Mouse (Mus musculus): ENCODE measurements at regions not wholly inside any gene's neighbourhood (a gene's known extent, or its start where the extent isn't known, plus 50 kb on each side); places are given as distances from the start of the nearest gene placed in this dataset.

DNA sequence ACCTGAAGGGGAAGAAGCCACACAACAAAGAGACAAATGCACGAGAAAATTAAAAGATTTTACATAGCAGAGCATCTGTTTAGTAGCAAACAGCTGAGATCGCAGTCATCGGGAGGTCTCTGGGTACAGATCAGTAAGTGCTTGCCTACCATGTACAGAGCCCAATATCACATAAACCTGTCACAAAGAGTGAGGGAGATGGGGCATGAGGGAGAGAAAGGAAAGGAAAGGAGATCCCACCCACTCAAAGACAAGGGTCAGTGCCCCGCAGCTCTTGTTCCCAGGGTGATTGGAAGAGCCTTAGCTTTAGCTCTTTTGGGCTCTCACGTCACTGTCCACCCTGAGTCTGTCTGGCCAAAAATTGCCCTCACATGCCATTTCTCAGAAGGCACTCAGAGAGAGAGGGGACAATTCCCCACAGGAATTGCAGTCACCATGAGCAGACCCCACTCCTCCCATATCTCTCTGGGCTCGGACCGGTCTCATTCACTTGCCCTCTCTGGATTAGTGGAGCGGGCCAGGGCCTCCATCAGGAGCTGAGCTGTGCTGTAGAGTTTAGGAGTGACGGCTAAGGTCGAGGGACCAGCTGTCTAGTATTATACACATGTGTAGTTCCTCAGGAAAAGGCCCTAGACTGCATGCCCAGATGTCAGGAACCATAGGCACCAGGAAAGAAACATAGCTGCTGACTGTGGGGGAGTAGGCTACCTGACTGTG lies 99.6 kb downstream of the Inhbb start:
- Histone ChIP-seq H3K4me3 (ENCODE audit: low read depth, low read length) (no peak overlapping the region), H3K36me3 (ENCODE audit: control insufficient read depth, insufficient read depth, low read length) (no peaks in the 10 kb centered on the region), H3K27ac (ENCODE audit: low read depth, low read length) (no peak overlapping the region), H3K4me2 (no peak overlapping the region), H3K9ac (ENCODE audit: low read depth, low read length) (no peak overlapping the region), H3K4me1 (ENCODE audit: control insufficient read depth, insufficient read depth, low read length) (no peaks in the 10 kb centered on the region), H3K27me3 (ENCODE audit: control insufficient read depth, insufficient read depth, low read length) (no peaks in the 10 kb centered on the region), H3K9me3 (replicated peaks; ENCODE audit: control insufficient read depth, low read length) (no peaks in the 10 kb centered on the region)
- WGBS (ENCODE audit: insufficient replicate concordance): 77% methylated on average over 10 of the region's 10 CpGs
- ATAC-seq (replicated peaks; ENCODE audit: insufficient number of reproducible peaks, low FRiP score, low TSS enrichment): no peak

DNA sequence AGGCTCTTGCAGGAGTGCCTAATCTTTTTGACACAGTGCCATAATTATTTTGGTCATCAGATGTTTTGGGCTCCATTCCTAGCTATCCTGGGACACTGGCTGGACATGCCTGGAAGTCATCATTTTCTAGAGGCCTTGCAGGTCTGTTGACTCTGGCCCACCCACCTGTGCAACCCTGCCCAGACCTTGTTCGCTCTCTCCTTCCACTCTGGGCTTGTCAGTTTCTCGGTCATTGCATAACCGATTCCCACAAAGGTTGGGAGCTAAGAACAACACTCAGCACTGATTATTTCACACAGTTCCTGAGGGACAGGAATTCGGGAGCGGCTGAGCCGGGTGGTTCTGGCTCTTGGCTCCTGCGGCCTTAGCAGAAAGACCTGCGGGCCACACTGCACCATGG lies 100.2 kb downstream of the Inhbb start:
- H3K9ac ChIP-seq (ENCODE audit: low read depth, low read length): no peak overlapping the region
- no peaks in the 10 kb centered on the region for H3K36me3 ChIP-seq (ENCODE audit: control insufficient read depth, insufficient read depth, low read length)
- H3K27ac ChIP-seq (ENCODE audit: low read depth, low read length): no peak overlapping the region
- no peak overlapping the region for H3K4me2 ChIP-seq
- no peak overlapping the region for H3K4me3 ChIP-seq (ENCODE audit: low read depth, low read length)
- H3K4me1 ChIP-seq (ENCODE audit: control insufficient read depth, insufficient read depth, low read length): no peaks in the 10 kb centered on the region
- WGBS (ENCODE audit: insufficient replicate concordance): 74% methylated on average over 8 of the region's 8 CpGs
- no peaks in the 10 kb centered on the region for H3K27me3 ChIP-seq (ENCODE audit: control insufficient read depth, insufficient read depth, low read length)
- no peak for ATAC-seq (replicated peaks; ENCODE audit: insufficient number of reproducible peaks, low FRiP score, low TSS enrichment)
- H3K9me3 ChIP-seq (replicated peaks; ENCODE audit: control insufficient read depth, low read length): no peaks in the 10 kb centered on the region

DNA sequence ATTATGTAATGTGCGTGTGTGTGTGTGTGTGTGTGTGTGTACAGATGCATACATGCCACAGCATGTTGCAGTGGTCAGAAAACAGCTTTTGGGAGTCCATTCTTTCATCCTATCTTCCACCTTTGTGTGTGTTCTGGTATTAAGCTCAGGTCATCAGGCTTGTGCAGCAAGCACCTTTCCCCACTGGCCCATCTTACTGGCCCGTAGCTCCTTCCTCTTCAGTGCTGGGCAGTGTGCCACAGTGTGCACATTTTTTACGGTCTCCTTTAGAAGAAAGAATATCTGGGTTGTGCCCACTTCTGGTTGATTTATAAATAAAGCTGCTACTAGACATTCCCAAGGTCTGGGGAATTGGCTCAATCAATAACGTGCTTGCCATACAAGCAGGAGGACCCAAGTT lies 105.0 kb downstream of the Inhbb start:
- H3K9me3 ChIP-seq (replicated peaks; ENCODE audit: control insufficient read depth, low read length): no peaks in the 10 kb centered on the region
- H3K4me1 ChIP-seq (ENCODE audit: control insufficient read depth, insufficient read depth, low read length): no peaks in the 10 kb centered on the region
- ATAC-seq (replicated peaks; ENCODE audit: insufficient number of reproducible peaks, low FRiP score, low TSS enrichment): no peak
- H3K9ac ChIP-seq (ENCODE audit: low read depth, low read length): no peak overlapping the region
- H3K4me3 ChIP-seq (ENCODE audit: low read depth, low read length): no peak overlapping the region
- no peaks in the 10 kb centered on the region for H3K36me3 ChIP-seq (ENCODE audit: control insufficient read depth, insufficient read depth, low read length)
- WGBS (ENCODE audit: insufficient replicate concordance): 81% methylated on average over 4 of the region's 4 CpGs
- H3K27me3 ChIP-seq (ENCODE audit: control insufficient read depth, insufficient read depth, low read length): no peaks in the 10 kb centered on the region
- H3K27ac ChIP-seq (ENCODE audit: low read depth, low read length): no peak overlapping the region
- H3K4me2 ChIP-seq: no peak overlapping the region

- no peak overlapping the region for H3K4me3 ChIP-seq (ENCODE audit: low read depth, low read length)
- ATAC-seq (replicated peaks; ENCODE audit: insufficient number of reproducible peaks, low FRiP score, low TSS enrichment): no peak
- 67% methylated on average over 9 of the region's 9 CpGs for WGBS (ENCODE audit: insufficient replicate concordance)
- no peaks in the 10 kb centered on the region for H3K9me3 ChIP-seq (replicated peaks; ENCODE audit: control insufficient read depth, low read length)
- H3K27ac ChIP-seq (ENCODE audit: low read depth, low read length): no peak overlapping the region
- H3K27me3 ChIP-seq (ENCODE audit: control insufficient read depth, insufficient read depth, low read length): no peaks in the 10 kb centered on the region
- no peak overlapping the region for H3K4me2 ChIP-seq
- H3K36me3 ChIP-seq (ENCODE audit: control insufficient read depth, insufficient read depth, low read length): no peaks in the 10 kb centered on the region
- 0 out of 2 replicates have a peak, but pooled peaks cover 5% of the 10 kb centered on the region for H3K4me1 ChIP-seq (ENCODE audit: control insufficient read depth, insufficient read depth, low read length)
- no peak overlapping the region for H3K9ac ChIP-seq (ENCODE audit: low read depth, low read length)
These were observed 113.2 kb downstream of the Inhbb start for GRCm38 (mm10) chr1:119308719-119309365.

GRCm38 (mm10) chr1:119305315-119305976 lies 116.6 kb downstream of the Inhbb start:
- no peak overlapping the region for H3K27ac ChIP-seq (ENCODE audit: low read depth, low read length)
- WGBS (ENCODE audit: insufficient replicate concordance): 14% methylated on average over 13 of the region's 13 CpGs
- ATAC-seq (replicated peaks; ENCODE audit: insufficient number of reproducible peaks, low FRiP score, low TSS enrichment): no peak

DNA sequence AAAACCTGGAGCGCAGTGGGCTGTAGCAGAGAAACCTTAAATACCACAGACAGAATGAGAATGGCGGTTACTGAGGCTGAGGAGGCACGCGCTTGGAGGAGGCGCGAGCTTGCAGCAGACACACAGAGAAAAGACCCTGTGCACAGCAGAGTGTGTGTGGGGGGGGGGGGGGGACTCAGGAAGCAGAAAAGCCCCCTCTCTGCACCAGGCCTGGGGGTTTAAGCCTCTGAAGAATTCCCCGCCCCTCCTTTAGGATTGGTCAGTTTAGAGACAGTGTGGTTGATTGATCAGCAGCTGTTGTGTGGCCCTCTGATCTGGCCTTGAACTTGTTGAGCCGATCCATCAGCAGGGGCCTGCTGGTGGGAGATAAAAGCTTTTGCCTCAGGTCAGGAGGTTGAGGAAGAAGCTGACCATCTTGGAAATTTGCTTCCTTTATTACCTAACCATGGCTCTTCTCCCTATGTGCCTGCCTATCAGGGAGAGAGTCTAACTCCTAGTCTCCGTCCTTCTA lies 117.5 kb downstream of the Inhbb start:
- Histone ChIP-seq H3K27me3 (ENCODE audit: control insufficient read depth, insufficient read depth, low read length) (no peaks in the 10 kb centered on the region), H3K4me1 (ENCODE audit: control insufficient read depth, insufficient read depth, low read length) (0 out of 2 replicates have a peak, but pooled peaks cover 5% of the 10 kb centered on the region)
- ATAC-seq (replicated peaks; ENCODE audit: insufficient number of reproducible peaks, low FRiP score, low TSS enrichment): no peak

More at GRCm38 (mm10) chr1:119305315-119305976, 116.6 kb downstream of the Inhbb start:
- H3K36me3 ChIP-seq (ENCODE audit: control insufficient read depth, insufficient read depth, low read length): no peaks in the 10 kb centered on the region
- no peak overlapping the region for H3K4me3 ChIP-seq (ENCODE audit: low read depth, low read length)
- H3K9me3 ChIP-seq (replicated peaks; ENCODE audit: control insufficient read depth, low read length): no peaks in the 10 kb centered on the region
- no peak overlapping the region for H3K9ac ChIP-seq (ENCODE audit: low read depth, low read length)
- H3K4me1 ChIP-seq (ENCODE audit: control insufficient read depth, insufficient read depth, low read length): 0 out of 2 replicates have a peak, but pooled peaks cover 5% of the 10 kb centered on the region
- no peaks in the 10 kb centered on the region for H3K27me3 ChIP-seq (ENCODE audit: control insufficient read depth, insufficient read depth, low read length)
- no peak overlapping the region for H3K4me2 ChIP-seq

DNA sequence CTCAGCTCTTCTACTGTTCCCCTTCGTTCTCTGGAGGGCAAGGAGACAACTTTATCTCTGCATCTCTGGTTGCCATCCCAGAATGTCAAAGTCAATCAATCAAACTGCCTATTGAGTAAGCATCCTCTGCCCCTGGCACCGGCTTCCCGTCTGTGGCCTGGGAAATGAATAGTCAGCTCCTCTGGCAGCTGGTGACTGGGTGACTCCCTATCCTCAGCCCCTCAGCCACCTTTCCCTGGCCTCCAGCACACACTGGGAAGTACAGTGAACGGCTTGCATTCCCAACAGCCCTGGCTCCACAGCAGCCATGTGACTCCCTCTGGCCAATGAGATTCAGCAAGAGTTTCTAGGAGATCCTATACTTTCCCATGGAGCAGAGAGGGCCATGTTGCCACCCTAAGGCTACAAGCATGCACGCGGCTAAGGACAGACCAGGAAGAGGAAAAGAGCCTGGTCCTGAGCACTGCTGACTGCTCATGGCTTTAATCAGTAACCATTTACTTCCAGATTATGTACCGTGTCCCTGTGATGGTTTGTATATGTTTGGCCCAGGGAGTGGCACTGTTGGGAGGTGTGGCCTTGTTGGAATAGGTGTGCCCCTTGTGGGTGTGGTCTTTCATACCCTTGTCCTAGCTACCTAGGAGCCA lies 119.6 kb downstream of the Inhbb start:
- Histone ChIP-seq H3K9me3 (replicated peaks; ENCODE audit: control insufficient read depth, low read length) (no peaks in the 10 kb centered on the region), H3K27ac (ENCODE audit: low read depth, low read length) (no peak overlapping the region), H3K4me1 (ENCODE audit: control insufficient read depth, insufficient read depth, low read length) (0 out of 2 replicates have a peak, but pooled peaks cover 5% of the 10 kb centered on the region), H3K36me3 (ENCODE audit: control insufficient read depth, insufficient read depth, low read length) (no peaks in the 10 kb centered on the region), H3K4me3 (ENCODE audit: low read depth, low read length) (no peak overlapping the region), H3K27me3 (ENCODE audit: control insufficient read depth, insufficient read depth, low read length) (no peaks in the 10 kb centered on the region), H3K4me2 (no peak overlapping the region), H3K9ac (ENCODE audit: low read depth, low read length) (no peak overlapping the region)
- 75% methylated on average over 7 of the region's 7 CpGs for WGBS (ENCODE audit: insufficient replicate concordance)
- ATAC-seq (replicated peaks; ENCODE audit: insufficient number of reproducible peaks, low FRiP score, low TSS enrichment): no peak

More for the DNA sequence above, 117.5 kb downstream of the Inhbb start:
- Histone ChIP-seq H3K9me3 (replicated peaks; ENCODE audit: control insufficient read depth, low read length) (no peaks in the 10 kb centered on the region), H3K9ac (ENCODE audit: low read depth, low read length) (no peak overlapping the region), H3K36me3 (ENCODE audit: control insufficient read depth, insufficient read depth, low read length) (no peaks in the 10 kb centered on the region), H3K4me2 (peak overlapping the region; percentile 14; the same call in 1 of the 2 replicates), H3K27ac (ENCODE audit: low read depth, low read length) (no peak overlapping the region), H3K4me3 (ENCODE audit: low read depth, low read length) (no peak overlapping the region)
- WGBS (ENCODE audit: insufficient replicate concordance): 33% methylated on average over 9 of the region's 9 CpGs

DNA sequence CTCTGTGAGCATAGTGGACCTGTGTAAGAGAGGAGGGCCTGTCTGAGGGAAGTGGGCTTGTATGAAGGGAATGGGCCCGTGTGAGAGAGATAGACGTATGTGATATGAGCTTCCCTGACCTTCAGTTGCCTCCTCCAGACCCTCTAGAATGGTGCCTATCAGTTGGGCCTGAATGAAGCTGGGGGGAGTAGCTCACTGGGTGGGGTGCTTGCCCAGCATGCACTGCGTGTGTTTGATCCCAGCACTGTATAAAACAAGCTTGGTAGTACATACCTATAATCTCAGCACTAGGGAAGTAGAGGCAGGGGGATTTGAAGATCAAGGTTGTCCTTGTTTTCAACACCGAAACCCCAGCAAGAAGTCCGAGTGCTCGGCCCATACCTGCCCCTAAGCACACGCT lies 120.1 kb downstream of the Inhbb start:
- H3K4me3 ChIP-seq (ENCODE audit: low read depth, low read length): no peak overlapping the region
- no peak for ATAC-seq (replicated peaks; ENCODE audit: insufficient number of reproducible peaks, low FRiP score, low TSS enrichment)
- 71% methylated on average over 7 of the region's 7 CpGs for WGBS (ENCODE audit: insufficient replicate concordance)

More for the DNA sequence above, 120.1 kb downstream of the Inhbb start:
- no peaks in the 10 kb centered on the region for H3K9me3 ChIP-seq (replicated peaks; ENCODE audit: control insufficient read depth, low read length)
- no peak overlapping the region for H3K9ac ChIP-seq (ENCODE audit: low read depth, low read length)
- H3K27me3 ChIP-seq (ENCODE audit: control insufficient read depth, insufficient read depth, low read length): no peaks in the 10 kb centered on the region
- H3K36me3 ChIP-seq (ENCODE audit: control insufficient read depth, insufficient read depth, low read length): no peaks in the 10 kb centered on the region
- H3K4me2 ChIP-seq: no peak overlapping the region
- H3K27ac ChIP-seq (ENCODE audit: low read depth, low read length): no peak overlapping the region
- 0 out of 2 replicates have a peak, but pooled peaks cover 5% of the 10 kb centered on the region for H3K4me1 ChIP-seq (ENCODE audit: control insufficient read depth, insufficient read depth, low read length)
